Mouse (Mus musculus): ENCODE measurements at regions not wholly inside any gene's neighbourhood (a gene's known extent, or its start where the extent isn't known, plus 50 kb on each side); places are given as distances from the start of the nearest gene placed in this dataset.

DNA sequence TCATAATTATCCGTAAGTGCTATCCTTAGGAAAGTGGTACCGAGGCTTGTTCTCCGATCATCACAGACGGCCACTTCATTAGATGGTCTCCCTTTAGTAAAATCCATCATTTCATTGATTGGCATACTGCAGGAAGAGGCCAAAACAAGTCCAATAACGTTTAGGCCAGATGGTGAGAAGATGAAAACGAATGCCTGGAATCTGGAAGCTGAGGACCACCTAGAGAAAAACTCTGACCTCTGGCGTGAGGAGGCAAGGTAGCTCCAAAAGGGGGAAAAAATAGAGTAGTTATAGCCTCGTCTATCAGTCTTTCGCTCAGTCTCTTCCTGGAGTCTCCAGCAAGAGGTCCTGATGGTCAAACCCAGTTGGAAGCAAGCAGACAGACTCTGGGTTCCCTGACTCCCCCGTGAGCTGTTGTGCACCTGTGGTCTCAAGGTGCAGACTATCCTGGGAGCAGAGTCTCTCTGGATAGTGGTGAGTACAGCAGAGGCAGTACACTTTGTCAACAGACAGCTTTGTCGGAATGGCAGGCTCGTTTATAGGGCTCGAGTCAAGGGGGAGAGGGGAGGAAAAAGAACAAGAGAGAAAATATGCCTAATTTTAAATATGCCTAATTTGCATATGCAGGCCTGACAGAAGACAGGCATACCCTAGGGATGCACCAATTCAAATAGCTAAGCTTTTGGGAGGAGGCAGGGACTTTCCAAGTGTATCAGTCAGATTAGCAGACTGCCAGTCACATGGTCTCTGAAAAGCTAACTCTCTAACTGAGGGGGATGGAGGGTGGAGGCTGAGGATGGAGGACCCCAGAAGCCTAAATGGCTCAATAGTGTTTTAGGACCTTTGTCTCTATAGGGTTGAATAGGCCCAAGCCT, 73.0 kb upstream of the Atp2b1 start:
- TF ChIP-seq GATA1 (IDR thresholded peaks at IDR 0.05; ENCODE audit: low read length) = no peak

DNA sequence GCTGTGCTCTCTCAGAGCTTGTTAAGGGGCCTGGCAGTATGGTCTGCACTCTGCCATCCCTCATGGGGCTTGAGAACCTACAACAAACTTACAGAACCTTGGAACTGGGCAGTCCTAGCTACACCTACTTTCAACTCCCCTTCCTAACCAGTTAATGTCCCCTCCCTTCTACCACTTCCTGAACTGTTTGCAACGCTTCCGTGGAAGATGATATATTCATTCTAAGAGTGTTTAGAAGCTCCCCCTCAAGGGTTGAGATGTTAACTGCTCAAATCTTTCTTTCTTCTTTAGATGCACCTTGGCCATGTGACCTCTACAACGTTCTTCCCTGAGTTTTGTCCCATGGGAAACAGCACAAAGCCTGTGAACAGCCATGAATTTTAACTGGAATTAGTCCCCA, 72.3 kb upstream of the Atp2b1 start:
- no peak for TF ChIP-seq GATA1 (IDR thresholded peaks at IDR 0.05; ENCODE audit: low read length)

GRCm38 (mm10) chr10:98842721-98843120, 71.5 kb upstream of the Atp2b1 start:
- TF ChIP-seq GATA1 (IDR thresholded peaks at IDR 0.05; ENCODE audit: low read length) = no peak

- no peak for TF ChIP-seq GATA1 (IDR thresholded peaks at IDR 0.05; ENCODE audit: low read length)
Observed at GRCm38 (mm10) chr10:98849851-98850250, 64.4 kb upstream of the Atp2b1 start.

DNA sequence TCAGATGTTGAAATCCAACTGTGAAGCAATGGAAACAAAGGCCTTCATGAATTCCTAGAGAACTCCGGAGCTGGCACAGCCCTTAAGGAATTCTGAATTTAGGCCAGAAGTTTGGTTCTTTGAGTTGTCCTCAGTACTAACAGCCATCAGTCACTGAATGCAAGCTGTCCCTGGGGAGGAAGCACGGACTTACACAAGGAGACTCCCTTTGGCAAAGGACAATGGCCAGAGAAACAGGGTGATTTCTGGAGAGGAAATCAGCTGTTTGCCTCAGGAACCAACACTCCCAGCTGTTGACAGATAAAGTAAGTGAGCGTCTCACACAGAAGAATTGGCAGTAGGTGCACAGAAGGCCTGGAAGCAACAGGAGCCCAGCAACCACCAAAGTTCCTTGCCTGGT, 56.8 kb upstream of the Atp2b1 start:
- no peak for TF ChIP-seq GATA1 (IDR thresholded peaks at IDR 0.05; ENCODE audit: low read length)

DNA sequence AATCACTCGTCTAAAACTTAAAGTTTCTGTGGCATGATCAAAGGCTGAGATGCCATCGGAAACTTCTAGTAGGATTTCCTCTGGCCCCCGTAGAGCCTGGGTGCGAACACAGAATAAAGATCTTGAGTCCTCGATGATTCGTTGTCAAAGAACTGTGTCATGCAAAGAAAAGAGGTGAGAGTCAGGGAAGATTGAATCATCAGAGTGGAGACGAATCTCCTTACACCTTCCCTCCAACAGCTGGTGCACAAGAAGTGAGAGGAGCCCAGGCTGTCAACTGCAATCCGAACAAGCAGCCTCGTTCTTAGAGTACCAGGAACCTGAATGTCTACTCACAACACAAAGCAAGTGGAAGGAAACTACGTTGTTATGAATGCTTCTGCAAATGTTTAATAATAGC, 52.7 kb upstream of the Atp2b1 start:
- TF ChIP-seq GATA1 (IDR thresholded peaks at IDR 0.05; ENCODE audit: low read length) = no peak

DNA sequence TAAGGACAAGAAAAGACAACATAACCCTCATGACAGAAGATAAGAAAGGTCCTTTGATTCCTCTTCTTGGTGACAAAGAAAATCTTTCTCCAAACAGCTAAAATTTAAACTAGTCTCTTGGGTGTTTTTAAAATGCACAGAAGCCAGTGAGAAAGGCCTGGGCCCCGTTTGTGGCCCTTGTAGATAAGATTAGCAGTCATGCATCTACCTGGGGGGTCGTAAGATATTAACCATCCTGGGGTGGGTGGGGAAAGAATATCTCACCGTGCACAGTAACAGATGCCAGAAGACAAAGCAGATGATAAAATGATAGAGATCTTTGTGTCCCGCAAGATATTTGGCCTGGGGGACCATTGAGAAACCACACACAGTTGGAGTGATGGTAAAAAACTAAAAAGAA, 51.5 kb upstream of the Atp2b1 start:
- no peak for TF ChIP-seq GATA1 (IDR thresholded peaks at IDR 0.05; ENCODE audit: low read length)

- TF ChIP-seq GATA1 (IDR thresholded peaks at IDR 0.05; ENCODE audit: low read length) = no peak
Observed at GRCm38 (mm10) chr10:98864384-98864783, 49.8 kb upstream of the Atp2b1 start.
